Mouse (Mus musculus): ENCODE results near the gene Grid1.

GRCm38 (mm10) chr14:34916315-34916714 is 96.4 kb downstream of the Grid1 start:
- TF ChIP-seq POLR2A (IDR thresholded peaks at IDR 0.05; ENCODE audit: extremely low read depth, insufficient read depth, low read length): no peak
- TF ChIP-seq CTCF (IDR thresholded peaks at IDR 0.05; ENCODE audit: low read depth, low read length): no peak
